Mouse (Mus musculus): Measurements from ENCODE around the gene Wasf2.
"Not testable (repeated sequence)": the region's sequence is repeated elsewhere in the genome, so short reads cannot be mapped to it uniquely, and the experiment has no call there.

Wasf2 gene

DNA sequence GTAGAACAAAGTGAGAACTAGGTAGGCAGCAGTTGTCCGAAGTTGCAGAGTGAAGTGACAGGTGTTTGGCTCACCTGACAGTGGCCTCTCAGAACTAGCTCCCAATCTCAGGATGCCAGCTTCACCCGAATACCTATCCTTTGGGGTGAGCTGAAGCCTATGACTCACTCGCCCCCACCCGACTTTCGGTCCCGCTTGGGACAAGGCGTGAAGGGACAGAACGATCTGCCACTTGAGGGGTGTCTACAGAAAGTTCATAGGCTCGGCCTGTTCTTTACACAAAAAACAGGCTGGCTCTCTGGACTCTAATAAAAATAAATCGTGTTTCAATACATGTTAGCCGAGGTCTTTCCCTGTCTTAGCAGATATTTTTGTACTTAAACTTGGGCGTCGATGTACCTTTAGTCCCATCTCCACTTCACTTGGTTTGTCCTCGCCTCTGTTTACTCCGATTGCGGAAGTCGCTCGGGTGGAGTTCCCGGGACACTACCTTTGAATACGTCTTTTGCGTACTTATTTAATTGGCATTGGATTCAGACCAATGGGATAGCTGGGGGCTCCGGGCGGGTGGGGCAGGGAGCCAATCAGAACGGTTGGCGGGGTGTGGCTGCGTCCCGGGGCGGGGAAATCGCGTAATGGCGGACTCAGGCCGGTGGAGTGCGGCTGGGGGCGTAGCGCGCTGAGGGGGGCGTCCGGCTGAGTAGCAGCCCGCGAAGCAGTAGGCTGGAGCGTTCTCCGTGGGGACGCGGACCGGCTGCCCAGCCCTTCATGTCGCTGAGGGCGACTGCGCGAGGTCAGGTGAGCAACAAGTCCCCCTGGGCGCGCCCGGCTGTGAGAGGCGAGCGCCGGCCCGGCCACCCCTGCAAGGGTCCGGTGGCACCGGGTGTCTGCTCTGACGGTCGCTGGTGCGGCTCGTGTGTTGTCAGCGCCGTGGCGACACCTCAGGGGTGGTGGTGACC lies at the start of gene Wasf2:
Wasf2 (plus strand) TSS at position 575 of the 959 bp plus-strand sequence.
- DNase-seq: peak; percentile 88

DNA sequence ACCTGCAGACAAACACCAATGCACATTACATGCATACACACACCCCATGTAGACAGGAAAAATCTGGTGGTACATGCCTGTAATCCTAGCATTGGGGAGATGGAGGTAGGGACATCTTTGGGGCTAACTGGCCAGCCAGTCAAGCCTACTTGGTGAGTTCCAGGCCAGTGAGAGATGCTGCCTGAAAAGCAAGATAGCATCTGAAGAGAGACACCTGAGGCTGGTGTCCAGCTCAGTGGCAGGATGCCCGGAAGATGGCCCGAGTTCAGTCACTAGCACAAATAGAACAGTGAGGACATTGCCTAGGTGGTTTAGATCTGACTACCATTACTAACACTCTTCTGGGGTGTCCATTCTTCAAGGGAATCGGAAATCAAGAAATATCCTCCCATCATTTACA lies 49.4 kb upstream of the Wasf2 start:
- DNase-seq: no peak

DNA sequence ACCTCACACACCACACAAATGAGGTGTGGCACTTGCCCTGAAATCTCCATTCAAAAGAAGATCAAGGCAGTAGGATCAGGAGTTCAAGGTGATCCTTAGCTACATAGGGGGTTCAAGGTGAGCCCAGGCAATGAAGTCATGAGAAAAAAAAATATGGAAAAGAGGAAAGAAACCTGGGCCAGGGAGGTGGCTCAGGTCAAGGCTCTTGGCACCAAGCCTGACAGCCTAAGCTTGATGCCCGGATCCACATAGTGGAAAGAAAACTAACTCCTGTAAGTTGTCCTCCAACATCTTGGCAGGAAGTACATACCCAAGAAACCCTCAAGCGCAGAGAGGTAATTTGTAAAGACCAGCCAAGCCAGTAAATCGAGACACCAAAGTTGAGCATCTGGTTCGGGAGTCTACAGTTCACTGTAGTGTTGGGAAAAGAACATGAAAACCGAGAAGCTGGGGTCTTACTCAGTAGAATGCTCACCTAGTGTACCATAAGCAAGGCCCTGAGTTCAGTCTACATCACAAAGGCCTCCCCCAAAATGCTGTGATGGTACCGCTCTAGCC lies 48.0 kb upstream of the Wasf2 start:
- no peak for DNase-seq

DNA sequence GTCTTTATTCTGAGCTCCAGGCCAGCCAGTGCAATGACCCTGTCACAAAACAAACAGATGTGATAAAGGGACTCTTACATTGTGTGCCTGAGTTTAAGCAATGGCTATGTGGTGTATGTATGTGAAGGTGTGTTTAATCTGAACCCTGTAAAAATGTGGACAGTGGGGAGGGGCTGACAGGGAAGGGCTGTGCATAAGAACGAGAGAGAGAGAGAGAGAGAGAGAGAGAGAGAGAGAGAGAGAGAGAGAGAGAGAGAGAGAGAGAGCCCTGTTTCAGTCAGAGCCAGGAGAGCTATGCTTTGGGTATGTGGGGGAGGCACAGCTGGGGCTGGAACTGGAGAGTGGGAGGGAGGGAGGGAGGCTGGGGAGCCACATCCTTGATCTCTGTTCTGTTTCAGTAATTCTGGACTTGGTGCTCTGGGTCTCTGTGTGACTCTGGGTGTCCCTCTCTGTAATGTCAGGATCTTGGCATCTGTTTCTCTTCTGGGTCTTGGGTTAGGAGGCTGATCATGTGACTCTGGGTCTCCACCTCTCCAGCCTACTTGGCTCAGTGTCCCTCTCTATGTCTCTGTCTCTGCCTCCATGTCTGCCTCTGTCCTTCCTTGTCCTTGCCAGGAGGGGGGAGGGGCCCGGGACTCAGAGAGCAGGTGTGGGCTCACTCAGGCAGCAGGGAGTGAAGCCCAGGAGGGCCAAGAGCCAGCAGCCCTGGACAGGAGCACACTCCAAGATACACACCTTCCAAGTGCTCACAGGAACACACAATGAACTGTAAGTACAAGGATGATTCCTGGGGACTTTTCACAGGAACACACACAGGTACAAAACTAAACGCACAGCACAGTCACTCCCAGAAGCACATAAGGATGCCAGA lies 46.1 kb upstream of the Wasf2 start:
- DNase-seq: no peak

DNA sequence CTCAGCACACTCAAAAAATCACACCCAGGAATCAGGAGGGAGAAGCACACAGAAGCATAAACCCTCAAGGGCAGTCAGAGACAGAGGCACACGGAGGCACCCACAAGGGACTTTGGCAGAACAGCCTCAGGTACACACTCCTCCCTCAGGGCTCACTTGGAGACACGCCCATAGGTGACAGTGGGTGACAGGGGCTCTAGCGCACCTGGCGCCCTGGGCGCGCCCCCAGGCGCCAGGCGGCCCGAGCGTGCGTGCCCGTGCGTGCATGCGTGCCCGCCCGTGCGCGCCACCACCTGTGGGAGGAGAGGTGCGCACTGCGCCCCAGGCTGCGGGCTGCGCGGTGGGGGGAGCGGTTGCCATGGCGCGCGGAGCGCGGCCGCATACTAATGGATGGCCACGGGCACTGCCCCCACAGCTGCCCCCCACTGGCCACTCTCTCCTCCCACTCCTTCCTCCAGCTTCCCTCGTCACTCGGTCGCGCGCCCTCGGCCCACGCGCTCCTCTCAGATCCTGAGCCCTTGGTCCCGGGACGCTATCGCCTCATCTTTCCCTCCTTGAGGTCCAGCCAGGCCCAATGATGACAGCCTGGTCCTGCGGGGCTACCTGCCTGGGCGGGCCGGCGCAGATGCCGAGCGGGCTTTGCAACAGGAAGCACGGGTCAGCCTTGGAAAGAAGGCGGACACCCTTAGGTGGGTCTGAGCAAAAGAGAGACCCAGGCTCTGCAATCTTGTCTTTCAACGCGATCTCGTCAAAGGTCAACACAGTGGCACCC lies 45.1 kb upstream of the Wasf2 start:
- peak; percentile 74 for DNase-seq

DNA sequence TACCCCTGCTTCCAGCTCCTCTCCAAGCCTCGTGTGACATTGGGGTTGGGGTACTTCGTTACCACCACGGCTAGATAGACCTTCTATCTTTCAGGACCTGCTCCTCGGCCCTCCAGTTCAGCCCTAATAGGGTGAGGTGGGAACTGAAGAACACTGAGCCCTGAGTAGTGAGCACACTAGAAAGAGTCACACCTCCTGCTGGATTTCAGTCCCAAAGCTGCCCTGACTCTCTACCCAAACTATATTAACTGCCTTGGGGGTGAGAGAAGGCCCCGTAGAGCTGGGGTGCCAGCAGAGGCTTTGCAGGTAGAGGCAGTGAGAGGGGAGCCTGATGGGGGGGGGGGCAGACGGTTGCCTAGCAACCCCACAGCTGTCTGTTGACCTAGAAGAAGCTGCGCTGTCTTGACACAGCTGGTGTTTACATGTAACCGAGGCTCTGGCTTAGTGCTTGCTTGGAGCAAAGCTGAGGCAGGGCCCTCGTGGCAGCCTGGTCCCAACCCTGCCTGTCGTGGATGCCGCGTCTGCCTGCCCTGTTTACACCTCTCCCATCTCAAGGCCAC lies 44.4 kb upstream of the Wasf2 start:
- DNase-seq: no peak

DNA sequence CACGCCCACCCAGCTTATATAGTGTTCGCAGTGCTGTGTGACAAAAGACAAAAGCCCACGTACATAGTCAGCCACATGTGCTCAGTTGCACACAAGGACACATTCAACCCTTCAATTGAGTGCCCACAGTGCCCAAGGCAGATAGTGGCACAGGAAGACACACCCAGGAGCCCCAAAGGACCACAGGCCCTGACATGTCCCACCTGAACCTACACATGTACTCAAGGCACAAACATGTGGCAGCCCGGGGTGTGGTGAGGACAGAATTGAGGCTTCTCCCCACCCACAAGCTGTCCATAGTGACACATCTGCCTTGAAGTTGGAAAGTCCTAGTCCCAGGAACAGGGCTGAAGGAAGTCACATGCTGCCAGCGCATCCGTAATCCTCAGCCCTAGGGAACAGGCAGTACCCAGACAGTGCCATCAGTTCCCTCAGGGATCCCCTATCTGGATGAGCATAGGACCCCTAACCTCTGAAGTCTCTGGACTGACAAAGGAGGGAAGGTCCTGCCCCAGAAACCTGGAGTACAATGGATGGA lies 43.1 kb upstream of the Wasf2 start:
- DNase-seq: no peak

DNA sequence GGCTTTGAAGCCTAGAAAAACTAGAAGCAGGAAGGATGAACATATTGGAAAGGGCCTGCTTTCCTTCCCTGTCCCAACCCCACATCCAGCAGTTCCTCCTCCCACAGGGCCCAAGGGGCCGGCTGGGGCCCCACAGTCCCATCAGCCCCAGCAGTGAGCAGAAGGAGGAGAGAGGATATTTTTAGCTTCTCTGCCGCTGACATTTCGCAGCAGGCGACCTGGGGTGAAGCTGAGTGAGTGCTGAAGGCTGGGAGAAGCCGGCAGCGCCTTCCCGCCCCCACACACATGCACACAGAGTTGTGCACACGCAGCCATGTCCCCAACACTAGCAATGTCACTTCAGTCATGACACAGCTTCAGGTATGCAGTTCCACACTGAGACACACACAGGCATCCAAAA lies 42.5 kb upstream of the Wasf2 start:
- no peak for DNase-seq

DNA sequence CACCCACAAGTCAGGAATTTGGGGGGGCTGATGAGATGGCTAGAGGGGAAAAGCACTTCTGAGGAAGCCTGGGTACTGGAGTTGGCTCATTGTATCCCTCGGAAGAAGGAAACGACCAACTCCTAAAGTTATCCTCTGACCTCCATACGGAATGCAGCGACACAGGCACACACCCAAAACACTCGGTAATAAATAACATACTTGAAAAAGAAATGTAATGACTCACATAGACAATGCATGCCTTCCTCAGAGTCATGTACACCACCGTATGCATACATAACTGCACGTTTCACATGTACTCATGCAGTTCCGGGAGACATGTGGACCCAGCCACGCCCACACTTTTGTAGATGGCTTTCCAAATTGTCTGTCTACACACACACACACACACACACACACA lies 41.0 kb upstream of the Wasf2 start:
- DNase-seq: no peak

DNA sequence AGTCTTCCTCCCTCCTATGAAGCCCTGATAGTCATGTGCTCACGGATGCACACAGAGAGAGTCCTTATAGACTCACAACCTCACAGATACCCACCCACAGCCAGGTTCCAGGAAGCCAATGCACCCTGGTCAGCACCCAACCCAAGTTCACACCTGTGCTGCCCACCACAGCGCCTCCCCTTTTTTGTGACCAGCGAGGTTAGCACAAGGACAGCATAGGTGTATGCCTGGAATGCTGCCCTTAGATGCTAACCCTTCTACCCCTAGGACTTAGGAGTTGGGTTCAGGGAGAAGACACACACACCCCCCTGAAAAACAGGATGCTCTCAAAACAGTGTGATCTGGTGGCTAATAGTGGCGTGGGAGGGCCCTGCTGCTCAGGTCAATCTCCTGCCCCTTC lies 40.5 kb upstream of the Wasf2 start:
- no peak for DNase-seq

DNA sequence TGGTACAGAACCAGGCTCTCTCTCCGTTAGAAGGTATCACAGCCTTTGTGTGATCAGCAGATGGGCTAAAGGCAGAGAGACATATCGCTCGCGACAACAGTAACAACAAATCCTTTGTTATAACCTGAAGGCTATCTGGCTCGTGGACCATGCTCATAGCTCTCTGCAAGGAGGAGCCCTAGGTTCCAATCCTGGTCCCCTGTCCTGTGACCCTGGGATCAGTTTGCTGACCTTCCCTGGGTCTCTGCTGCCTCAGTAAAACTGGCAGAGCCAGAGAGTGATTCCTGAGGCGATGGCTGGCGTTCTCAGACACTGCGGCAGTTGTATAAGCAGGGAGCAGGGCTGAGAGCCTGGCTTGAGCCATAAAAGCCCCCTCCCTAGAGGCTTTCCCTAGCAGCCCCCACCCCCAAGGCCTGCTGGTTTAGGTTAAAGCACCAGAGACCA lies 40.0 kb upstream of the Wasf2 start:
- no peak for DNase-seq

DNA sequence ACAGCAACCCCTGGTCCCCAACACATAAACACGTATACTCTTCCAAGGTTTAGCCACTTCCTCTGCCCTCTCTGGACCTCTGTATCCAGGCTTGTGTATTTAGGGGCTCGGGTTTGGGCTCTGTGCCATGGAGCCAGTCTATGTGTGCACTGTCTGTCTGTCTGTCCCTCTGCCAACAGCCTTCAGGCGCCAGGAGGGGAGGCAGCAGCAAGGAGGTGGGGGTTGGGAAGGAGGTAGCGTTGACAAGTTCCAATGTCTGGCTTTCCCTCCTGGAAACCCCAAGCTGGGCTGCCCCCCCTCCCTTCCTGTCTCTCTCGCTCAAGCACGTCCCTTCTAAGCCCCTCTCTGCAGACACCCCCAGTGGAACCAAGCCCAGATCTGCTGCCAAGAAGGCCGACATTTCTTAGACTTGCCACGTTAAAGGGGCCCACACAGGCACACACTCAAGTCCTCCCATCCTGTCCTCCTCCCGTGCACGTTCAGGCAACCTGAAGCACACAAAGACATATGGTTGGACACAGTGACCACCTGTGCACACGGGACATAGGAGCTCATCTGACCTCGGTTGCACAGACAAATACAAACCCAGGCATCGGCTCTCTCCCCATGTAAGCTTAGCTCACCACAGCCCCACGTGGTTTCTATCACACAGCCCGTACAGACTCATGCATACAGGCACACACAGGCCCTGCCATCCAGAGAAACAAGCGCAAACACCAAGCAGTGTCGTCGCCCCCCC lies 39.4 kb upstream of the Wasf2 start:
- DNase-seq: no peak

DNA sequence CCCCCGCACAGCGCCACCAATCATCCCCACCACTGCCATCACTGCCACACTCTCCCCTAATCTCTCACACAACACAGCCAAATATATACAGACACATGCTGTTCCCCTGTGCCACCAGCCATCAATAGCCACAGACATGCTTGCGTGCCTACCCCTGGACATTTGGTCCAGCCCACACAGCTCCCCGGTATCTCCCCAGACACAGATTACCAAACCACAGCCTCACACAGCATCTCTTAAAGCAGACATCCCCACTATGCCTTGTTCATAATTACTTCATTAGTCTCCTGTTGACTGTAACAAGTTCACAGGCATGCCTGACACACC lies 38.9 kb upstream of the Wasf2 start:
- DNase-seq: no peak

DNA sequence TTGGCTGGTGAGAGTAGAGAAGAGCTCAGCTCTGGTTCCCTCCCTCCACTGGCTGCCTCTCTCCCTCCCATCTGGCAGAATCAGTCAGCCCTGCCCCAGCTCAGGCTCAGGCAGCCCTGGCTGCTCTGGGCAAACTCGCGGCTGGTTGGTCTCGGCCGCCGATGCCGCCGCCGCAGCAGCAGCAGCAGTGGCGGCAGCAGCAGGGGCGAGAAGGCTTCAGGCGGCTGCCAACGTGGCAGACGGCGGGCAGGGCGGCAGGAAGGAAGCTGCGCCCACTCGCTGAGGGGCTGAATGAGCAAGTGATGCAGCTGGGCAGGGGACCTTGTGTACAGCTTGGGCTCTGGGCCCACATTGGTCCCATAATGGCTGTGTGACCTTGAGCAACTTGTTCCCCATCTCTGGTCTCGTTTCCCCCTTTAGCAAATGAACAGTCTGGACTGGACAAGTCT lies 37.8 kb upstream of the Wasf2 start:
- DNase-seq: peak; percentile 58

DNA sequence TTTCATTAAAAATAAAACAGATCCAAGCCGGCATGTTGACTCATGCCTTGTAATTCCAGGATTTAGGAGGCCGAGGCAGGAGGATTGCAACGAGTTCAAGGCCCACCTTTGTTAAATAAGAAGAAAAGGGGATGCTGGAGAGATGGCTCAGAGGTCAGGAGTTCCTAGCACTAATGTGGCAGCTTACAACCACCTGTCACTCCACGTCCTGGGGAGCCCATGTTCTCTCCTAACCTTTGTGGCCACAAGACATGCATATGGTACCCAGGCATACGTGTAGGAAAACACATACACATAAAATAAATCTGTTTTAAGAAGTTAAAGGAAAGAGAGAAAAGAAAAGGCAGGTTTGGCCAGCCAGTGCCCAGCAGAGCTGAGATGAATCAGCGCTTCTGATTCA lies 37.2 kb upstream of the Wasf2 start:
- no peak for DNase-seq

DNA sequence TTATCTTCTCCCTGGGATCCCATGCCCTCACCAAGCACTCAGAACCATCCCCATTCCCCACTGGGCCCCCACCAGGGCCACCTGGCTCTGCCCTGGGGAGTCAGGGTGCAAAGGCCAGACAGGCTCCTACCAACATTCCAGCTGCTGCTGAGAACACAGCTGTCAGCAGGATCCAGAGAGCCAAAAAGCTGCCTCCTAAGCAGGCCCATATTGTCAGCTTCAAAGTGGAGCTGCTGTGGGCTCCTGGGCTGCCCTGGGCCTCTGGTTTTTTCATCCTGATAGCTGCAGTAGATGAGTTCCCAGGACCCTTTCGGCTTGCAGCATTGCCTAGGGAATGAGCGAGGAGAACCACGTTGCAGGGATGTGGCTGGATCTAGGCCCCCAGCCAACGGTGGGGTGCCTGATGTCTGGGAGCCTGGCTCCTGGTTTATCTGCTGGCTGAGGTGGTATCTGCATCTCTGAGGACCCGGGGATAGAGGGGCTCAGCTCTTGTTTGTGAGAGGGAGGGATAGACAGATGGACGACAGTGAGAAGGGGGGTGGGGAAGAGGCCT lies 36.7 kb upstream of the Wasf2 start:
- DNase-seq: no peak

DNA sequence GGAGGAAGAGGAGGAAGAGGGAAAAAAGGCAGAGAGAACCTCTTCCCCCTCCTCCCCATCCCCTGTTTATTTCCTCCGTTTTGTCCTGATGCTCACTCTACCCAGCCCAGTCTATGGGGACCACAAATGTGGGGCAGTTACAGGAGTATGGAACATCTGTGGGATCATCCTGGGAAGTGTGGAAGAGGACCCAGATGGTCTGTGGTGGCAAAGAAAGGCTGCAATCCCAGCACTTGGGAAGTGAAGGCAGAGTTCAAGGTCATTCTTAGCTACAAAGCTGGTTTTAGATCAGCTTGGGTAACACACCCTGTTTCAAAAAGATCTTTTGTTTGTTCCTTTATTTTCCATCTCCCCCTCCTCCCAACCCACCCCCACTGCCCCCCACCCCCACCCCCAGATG lies 36.0 kb upstream of the Wasf2 start:
- no peak for DNase-seq

DNA sequence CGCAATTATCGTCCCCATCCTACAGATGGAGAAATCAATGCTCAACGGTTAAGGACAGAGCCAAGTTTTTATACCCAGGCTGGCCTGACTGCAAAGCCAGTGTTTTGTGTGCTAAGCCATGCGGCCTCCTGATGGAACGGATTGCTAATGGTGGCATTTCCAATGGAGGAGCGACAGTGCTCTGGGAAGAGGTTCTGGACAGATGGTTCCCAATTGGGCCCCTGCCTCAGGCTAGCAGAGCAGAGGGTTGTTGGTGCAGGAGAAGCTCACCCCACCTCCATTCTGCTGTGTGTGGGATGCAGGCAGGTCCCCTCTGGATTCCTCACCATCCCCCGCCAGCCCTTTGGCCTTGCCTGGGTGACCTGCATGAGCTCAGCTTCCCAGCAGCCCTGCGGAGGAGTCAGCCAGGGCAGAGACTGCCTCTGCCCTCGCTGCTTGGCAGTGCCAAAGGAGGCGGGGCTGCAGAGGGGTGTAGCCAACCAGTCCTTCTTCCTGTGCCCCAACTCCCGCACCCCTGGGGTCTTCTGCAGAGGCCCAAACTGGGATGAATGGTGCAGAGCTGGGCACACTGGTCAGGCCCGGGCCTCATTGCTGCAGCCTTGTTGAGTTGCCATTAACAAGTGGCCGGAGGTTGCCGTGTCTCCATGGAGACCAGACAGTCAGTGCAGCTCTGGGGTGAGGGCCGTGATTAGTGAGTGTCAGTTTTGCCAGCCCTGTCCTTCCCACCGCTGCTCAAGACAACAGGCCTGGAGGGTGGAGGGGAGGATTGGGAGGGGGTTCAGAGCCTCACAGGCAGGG lies 35.2 kb upstream of the Wasf2 start:
- DNase-seq: no peak

DNA sequence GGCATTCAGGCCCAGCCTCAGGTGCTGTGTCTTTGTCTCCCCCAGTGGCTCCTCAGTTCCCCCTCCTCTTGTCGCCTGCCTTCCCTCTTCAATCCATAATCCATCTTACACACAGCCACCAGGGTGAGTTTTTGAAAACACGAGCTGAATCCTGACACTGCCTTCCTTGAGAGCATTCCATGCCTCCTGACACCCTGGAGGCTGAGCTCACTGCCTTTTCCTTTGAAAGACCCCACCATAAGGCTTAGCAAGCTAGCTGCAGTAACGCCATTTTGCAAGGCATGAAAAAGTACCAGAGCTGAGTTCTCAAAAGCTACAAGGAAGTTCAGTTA lies 34.6 kb upstream of the Wasf2 start:
- not testable (repeated sequence) for DNase-seq

DNA sequence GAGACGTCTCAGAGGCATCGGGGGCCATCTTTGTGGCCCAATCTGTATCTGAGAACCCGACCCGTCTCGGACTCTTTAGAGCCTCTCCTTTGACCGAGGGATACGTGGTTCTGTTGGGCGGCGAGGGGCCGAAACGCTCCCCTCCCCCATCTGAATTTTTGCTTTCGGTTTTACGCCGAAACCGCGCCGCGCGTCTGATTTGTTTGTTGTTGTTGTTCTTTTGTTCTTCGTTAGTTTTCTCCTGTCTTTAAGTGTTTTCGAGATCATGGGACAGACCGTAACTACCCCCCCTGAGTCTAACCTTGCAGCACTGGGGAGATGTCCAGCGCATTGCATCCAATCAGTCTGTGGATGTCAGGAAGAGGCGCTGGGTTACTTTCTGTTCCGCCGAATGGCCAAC lies 33.6 kb upstream of the Wasf2 start:
- DNase-seq: not testable (repeated sequence)

Measured in right cerebral cortex, postnatal 25 days (tissue).